Mouse (Mus musculus) urinary bladder, postnatal 25 days (tissue): ENCODE data around the gene Brwd1.
"Not testable (repeated sequence)": the region's sequence is repeated elsewhere in the genome, so short reads cannot be mapped to it uniquely, and the experiment has no call there.

Source experiments
- DNase-seq: peaks from one replicate; pipeline ENCODE4 v3.0.0; 2022; ENCODE audit warnings: low spot score

Brwd1 gene

GRCm38 (mm10) chr16:96080524-96080923 is 1.8 kb downstream of the Brwd1 start:
- no peak for DNase-seq

- no peak for DNase-seq
Observed at GRCm38 (mm10) chr16:96068364-96068763, 14.0 kb downstream of the Brwd1 start.

- no peak for DNase-seq
Observed at GRCm38 (mm10) chr16:96066174-96066573, 16.2 kb downstream of the Brwd1 start.

GRCm38 (mm10) chr16:96064649-96065048 is 17.7 kb downstream of the Brwd1 start:
- no peak for DNase-seq

GRCm38 (mm10) chr16:96044096-96044495 is 38.2 kb downstream of the Brwd1 start:
- no peak for DNase-seq

- DNase-seq = no peak
Observed at GRCm38 (mm10) chr16:96040691-96041090, 41.6 kb downstream of the Brwd1 start.

GRCm38 (mm10) chr16:96039538-96039937 is 42.8 kb downstream of the Brwd1 start:
- DNase-seq = no peak

- DNase-seq = no peak
Observed at GRCm38 (mm10) chr16:96034473-96034872, 47.9 kb downstream of the Brwd1 start.

GRCm38 (mm10) chr16:96032368-96033043 is 49.8 kb downstream of the Brwd1 start:
- DNase-seq = no peak

- no peak for DNase-seq
Observed at GRCm38 (mm10) chr16:96030476-96031102, 51.7 kb downstream of the Brwd1 start.

- DNase-seq = no peak
Observed at GRCm38 (mm10) chr16:96026256-96026655, 56.1 kb downstream of the Brwd1 start.

- DNase-seq = no peak
Observed at GRCm38 (mm10) chr16:96025244-96025643, 57.1 kb downstream of the Brwd1 start.

- DNase-seq = no peak
Observed at GRCm38 (mm10) chr16:96021045-96021444, 61.3 kb downstream of the Brwd1 start.

- DNase-seq = not testable (repeated sequence)
Observed at GRCm38 (mm10) chr16:96009124-96009523, 73.2 kb downstream of the Brwd1 start.

- DNase-seq = not testable (repeated sequence)
Observed at GRCm38 (mm10) chr16:96004278-96004677, 78.0 kb downstream of the Brwd1 start.

GRCm38 (mm10) chr16:95999291-95999690 is 83.0 kb downstream of the Brwd1 start:
- no peak for DNase-seq

- DNase-seq = no peak
Observed at GRCm38 (mm10) chr16:95996156-95996555, 86.2 kb downstream of the Brwd1 start.

- not testable (repeated sequence) for DNase-seq
Observed at GRCm38 (mm10) chr16:95994576-95994975, 87.8 kb downstream of the Brwd1 start.

GRCm38 (mm10) chr16:95992596-95992995 is 89.7 kb downstream of the Brwd1 start:
- DNase-seq = no peak

GRCm38 (mm10) chr16:95991122-95991900 is 91.0 kb downstream of the Brwd1 start:
- DNase-seq = no peak

GRCm38 (mm10) chr16:95990462-95991121 is 91.7 kb downstream of the Brwd1 start, which contains the start of gene Psmg1:
Gene Psmg1 (minus strand): TSS chr16:95990960.
- DNase-seq = peak; percentile 99

GRCm38 (mm10) chr16:95984911-95985310 is 97.4 kb downstream of the Brwd1 start:
- no peak for DNase-seq
